Mouse (Mus musculus): ENCODE data around the gene Zfp820.

Zfp820 gene

DNA sequence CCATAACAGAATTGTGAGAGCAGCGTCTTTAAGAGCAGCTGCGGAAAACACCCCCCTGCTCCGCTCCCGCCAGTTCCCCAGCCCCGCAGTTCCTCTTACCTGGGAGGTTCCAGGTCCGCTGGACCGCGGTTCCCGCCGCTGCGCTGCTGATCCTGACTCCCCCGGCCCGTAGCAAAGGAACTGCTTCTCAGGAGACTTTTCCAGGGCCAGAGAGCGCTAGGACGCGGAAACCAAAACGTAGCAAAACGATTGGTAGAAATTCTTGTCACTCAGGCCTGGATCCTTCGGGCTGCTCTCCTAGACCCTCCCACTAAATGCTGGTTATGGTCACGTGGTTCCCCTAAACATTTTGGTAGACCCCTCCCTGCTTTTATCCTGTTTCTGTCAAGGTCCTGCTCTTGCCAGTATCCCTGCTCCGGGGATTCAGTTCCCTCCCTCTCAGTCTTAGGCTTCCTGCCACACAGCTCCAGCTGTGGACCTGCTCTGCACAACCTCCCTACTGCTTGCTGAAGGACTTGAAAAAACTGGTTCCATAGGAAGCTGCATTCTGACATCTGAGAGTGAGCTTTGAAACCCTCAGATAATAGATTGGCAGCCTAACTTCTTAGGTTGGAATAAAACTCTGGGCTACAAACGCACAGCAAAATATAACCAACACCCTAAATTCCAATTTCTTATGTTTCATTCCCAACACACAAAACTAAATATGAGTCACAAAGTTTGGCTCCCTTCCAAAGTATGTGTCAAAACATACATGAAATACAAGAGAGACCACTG is at the start of gene Zfp820:
TSS of gene Zfp820 (minus strand) at position 228 of the 777 bp plus-strand sequence.
- peak; percentile 66 to 79 for DNase-seq

DNA sequence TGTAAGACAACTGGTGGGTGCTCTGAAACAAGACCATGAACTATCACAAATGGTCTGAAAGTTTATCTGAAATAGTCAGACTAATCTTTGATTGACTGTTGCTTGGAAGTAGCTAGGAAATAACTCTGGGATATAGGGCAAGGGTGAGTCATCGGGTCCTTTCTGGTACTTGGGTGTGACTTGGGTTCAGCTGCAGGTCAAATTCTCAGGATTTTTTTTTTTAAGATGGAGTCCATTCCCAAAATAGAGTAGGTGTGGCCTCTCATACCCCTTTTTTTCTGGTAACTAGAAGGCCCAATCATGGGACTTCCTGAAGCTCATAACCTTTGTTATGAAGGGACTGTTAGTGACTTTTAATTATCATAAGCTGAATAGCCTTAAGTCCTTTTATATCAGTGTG is 25.7 kb upstream of the Zfp820 start:
- DNase-seq, result no peak

DNA sequence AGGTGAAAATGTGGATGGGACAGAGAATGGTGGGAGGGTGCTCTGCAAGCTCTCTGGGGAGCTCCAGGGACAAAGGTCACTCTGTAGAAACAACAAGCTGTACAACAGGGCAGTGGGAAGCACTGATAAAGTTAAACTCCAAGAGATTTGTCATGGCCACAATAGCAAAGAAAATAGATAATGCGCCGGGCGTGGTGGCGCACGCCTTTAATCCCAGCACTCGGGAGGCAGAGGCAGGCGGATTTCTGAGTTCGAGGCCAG is 680 bp upstream of the Zfp820 start:
- DNase-seq, result peak in 1 of 2 experiments; percentile 1

DNA sequence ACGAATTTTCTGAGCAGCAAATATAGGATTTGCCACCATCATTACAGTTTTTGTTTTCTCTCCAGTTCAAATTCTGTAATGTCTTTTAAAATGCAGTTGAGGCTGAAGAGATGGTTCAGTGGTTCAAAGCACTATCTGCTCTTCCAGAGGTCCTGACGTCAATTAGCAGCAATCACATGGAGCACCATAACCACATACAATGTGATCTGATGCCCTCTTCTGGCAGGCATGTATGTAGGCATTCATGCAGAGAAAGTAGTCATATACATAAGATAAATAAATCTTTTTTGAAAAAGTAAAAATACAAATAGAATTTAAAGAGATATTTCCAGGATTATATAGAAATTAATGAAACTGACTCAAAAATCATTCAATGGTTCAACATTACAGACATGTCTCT is 7.1 kb downstream of the Zfp820 start:
- DNase-seq, result no peak

DNA sequence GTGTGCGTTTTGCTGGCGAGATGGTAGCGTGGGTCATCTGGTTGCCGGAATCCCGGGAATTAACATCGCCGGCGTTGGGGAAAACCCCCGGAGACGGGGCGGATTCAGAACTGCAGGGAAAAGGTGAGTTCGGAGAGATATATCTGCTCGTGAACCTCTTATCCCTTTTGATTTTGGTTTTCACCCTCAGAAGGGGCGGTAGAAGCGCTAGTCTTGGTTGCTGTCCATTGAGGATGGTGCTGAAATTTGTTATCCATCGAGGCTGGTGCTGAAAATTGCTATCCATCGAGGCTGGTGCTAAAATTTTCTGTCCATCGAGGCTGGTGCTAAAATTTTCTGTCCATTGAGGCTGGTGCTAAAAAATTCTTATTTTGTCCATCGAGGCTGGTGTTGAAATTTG is 44.2 kb downstream of the Zfp820 start:
- peak; percentile 22 to 27 for DNase-seq

DNA sequence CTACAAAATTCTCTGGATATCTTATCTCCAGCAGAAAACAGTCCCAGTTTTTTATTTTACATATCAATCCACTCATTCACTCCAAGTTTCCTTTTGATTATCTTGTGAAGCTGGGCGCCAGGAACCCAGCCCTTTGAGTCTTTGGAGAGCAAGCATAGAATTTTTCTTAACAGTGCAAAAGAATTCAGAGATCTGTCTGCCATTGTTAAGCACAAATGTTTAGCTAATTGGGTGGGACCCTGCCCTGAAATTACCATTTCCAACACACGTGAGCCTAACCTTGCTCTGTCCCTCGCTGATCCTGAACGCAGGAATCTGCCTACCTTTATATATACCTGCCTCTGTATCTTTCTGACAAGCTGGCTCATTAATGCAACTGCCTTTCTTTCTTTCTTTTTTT is 53.3 kb downstream of the Zfp820 start:
- DNase-seq, result no peak

DNA sequence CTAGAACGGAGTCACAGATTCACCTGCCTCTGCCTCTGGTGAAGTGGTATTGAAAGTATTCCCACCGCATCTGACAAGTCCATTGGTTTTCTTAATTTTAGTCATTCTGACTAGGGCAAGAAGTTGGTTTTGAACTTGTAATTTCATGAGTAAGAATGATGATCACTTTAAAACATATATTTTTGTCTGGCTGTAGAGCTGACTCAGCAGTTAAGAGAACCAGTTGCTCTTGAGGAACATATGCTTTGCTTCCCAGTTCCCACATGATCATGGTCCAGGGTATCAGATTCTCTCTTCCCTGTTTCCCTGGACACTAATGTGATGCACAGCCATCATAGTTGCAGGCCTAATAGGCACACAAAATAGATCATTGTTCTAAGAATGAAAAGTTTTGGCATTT is 75.2 kb downstream of the Zfp820 start:
- no peak for DNase-seq

Measured in kidney, postnatal 4 days (tissue).